Mouse (Mus musculus): ENCODE results near the gene Nbl1.

DNA sequence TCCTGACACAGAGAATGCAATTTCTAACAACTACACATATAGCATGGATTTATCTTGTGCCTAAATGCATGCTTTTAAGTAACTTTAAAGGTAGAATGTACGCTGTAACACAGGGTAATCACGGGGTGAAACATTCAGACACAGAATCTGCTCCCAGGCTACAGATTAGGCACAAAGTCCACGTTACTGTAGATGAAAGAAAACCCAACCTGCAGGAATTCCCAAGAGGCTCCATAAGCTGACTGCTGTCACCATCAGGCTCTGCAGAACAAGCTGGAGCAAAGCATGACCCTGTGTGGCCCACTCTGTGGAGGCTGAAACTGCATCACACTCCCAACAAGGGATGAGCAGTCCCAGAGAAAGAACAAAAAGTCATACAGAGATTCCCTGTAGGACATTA is 19.7 kb upstream of the Nbl1 start:
- no peak for TF ChIP-seq GATA1 (IDR thresholded peaks at IDR 0.05; ENCODE audit: low read length)
- no peak for TF ChIP-seq TAL1 (IDR thresholded peaks at IDR 0.05; ENCODE audit: low read length)
